Mouse (Mus musculus): ENCODE data around the gene Brpf3. TPM values are rescaled to one million over a fixed set of nuclear protein-coding genes. Genes with fewer than 3 reads are reported as not detected.
"Not testable (repeated sequence)": the region's sequence is repeated elsewhere in the genome, so short reads cannot be mapped to it uniquely, and the experiment has no call there.

The Brpf3 gene
- total RNA-seq, 2 experiments from 2014 or later: 44.2 to 54.7 TPM

DNA sequence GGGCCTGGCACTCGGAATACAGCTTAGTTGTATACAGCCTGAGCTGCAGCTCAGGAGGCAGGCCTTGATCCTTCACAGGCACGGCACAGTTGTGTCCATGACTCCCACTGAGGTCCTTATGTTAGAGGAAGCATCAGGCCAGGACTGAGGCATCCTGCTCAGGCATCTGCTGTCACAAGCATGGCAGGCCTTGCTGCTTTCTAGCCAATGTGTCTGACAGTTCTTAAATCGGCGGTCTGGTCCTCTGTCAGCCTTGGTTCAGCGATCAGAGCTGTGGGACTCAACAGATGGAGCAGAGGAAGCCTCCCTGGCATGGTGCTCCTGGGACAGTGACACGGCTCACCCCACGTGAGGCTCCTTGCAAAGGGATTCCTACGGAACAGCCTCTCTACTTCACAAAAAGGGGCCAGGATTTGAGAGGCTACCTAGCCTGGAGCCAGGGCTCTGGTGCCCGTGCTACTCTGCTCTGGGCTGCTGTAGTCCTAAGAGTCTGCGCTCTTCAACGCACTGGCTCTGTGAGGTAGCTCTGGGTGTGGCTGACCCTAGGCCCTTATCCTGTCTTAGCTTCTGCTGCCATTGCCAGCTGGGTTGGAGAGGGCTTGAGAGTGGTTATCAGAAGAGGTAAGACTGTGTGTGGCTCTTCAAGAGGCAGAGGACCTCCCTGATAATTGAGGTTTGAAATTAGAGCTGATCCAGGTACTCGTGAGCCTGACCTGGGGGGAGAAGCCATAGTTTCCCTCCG, 22.3 kb downstream of the Brpf3 start:
- intact Hi-C loops (cut with DNase I): no loop called here
- DNase-seq (ENCODE audit: low spot score in 2 of 2): no peak

DNA sequence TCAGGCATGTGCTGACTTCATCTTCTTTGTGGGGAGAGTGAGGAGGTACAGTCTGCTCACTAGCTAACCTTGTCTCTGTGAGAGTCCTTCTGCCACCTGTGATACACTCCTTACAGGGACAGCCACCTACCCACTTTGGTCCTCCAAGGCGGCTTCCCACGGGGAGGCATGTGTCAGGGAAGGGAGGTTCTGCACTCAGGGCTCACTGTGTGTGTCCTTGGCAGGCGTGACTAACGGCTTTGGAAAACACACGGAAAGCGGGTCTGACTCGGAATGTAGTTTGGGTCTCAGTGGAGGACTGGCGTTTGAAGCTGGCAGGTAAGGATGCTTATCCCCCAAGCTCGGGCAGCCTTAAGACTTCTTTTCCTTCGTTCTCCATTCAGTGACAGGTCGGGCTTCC, 22.9 kb downstream of the Brpf3 start:
- no peak for DNase-seq (ENCODE audit: low spot score in 2 of 2)
- intact Hi-C loops (cut with DNase I): no loop called here

DNA sequence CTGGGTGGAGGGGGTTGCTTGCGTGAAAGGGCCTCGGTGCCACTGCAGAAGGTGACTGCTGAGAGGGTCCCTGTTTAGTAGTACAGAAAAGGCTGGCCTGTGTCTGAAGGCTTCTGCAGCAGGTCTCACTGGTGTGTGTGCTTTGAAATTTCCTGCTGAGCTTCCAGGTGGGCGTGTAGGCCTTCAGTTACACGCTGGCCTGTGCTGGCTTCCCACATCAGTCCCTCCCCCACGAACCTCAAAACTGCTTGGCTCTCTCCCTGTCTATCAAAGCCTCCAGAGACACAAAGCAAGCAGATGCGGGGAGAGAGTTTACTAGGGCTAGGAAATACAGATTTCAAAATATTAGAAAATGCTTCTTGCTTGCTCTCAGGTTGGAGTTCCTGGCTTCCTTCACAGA, 24.0 kb downstream of the Brpf3 start:
- intact Hi-C loops (cut with DNase I): loop anchor here (5.0 kb wide), 1 partner anchor 52 kb away; no protein-coding TSS in a partner anchor

DNA sequence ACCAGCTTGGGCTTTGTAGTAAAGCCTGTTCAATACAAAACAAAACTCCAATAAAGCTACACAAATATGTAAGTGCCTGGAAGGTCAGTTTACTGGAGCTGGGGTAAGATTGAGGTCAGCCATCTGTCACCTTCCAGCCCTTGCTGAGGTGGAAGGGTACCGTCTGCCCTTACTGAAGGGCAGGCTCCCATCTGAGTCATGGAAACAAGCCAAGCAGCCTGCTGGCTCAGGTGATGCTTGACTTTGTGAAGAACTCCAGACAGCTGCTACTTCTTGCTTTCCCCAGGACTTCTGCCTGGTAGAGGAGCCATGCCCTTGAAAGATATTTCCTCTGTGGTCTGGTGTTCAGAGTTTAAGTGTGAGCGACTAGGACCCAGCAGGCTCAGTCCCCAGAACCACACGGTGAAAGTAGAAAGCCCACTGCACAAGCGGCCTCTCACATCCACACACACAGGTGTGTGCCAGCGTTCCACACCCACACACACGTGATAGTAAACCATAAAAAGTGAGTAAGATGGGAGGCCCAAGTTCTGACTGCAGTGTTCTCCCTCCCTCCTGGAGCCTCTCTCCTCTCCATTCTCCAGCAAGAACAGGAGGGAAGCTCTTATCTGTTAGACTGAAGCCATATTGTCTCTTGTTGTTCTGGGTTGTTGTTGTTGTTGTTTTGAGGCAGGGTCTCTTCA, 24.6 kb downstream of the Brpf3 start:
- DNase-seq (ENCODE audit: low spot score in 2 of 2): no peak
- intact Hi-C loops (cut with DNase I): loop anchor here (2.0 to 5.0 kb wide), 2 partner anchors 52 to 79 kb away; no protein-coding TSS in a partner anchor

More for the DNA sequence above, 24.0 kb downstream of the Brpf3 start:
- peak; percentile 48 to 62 for DNase-seq (ENCODE audit: low spot score in 2 of 2)

DNA sequence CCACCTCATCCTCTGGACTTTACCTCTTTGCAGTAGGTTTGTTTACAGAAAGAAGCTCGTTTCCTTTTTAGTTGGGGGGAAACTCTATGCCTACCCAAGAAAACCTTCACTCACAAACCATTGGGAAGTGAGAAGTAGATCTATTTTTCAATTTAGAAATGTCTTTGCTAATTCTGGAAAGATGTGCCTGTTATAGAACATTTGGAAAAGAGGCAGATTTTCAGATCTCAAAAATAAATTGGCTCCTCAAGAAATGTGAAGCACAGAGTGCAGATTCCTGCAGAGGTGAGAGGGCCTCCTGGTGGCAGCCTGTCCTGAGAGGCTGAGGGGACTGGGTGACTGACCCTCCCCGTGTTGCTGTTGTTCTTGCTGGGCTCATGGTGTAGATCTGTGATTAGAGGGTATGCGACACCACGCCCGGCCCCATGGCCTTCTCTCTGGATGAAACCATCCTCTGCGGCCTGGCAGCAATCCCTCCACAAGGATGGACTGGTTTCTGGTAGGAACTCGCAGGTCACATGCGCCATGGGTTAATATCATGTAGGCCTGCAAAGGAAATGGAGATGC, 26.9 kb downstream of the Brpf3 start:
- peak in 1 of 2 experiments; percentile 39 for DNase-seq (ENCODE audit: low spot score in 2 of 2)
- intact Hi-C loops (cut with DNase I): loop anchor here (2.0 to 5.0 kb wide), 2 partner anchors 50 to 77 kb away; no protein-coding TSS in a partner anchor

DNA sequence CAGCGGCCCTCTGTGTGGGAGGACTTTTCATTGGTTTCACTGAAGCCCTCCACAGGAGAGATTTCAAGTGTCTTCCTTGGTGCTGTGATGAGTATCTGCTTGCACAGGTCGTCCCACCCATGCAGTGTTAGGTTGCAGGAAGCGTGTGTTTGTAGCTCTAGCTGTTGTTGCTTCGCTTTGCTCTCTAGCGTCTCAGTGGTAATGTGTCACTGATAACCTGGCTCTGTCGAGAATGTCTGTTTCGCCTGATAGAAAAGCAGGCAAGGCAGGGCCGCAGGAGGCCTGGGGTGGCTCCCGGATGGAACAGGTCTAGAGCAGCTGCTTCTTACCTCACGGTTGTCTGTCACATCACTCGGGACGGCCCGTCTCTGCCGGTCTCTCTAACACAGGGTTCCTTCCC, 28.2 kb downstream of the Brpf3 start:
- intact Hi-C loops (cut with DNase I): loop anchor here (5.0 kb wide), 1 partner anchor 48 kb away; no protein-coding TSS in a partner anchor
- no peak for DNase-seq (ENCODE audit: low spot score in 2 of 2)

DNA sequence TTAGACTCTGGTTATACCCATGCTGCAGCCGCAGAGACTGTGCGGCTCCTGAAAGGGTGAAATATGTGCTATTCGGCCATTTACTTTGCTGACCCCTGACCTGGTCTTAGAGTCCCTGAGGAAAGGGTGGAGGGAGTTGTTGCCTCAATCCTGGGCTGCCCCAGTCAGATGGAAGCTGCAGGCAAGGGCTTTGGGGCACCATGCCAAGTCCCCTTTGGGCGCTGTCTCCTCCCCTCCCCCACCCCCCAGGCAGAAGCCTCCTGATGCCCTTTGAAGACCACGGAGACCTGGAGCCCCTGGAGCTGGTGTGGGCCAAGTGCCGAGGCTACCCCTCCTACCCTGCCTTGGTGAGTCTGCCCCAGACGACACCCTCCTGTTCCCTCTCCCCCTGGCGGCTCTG, 30.2 kb downstream of the Brpf3 start:
- intact Hi-C loops (cut with DNase I): no loop called here
- no peak for DNase-seq (ENCODE audit: low spot score in 2 of 2)

DNA sequence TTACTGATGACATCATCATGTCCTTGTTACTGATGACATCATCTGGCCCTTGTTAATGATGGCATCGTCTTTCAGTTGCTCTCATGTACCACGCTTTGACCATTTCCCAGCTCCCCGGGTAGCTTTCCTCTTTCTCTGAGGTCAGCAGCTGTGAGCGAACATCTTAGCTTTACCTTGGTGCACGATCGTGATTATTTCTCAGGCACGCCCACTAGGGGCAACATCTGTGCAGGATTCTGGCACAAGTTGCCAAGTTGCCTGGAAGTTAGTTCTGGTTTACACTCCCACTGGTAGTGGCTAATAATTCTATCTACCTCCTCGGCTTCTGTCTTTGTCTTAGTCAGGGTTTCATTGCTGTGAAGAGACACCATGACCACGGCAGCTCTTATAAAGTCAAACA, 31.1 kb downstream of the Brpf3 start:
- intact Hi-C loops (cut with DNase I): no loop called here

DNA sequence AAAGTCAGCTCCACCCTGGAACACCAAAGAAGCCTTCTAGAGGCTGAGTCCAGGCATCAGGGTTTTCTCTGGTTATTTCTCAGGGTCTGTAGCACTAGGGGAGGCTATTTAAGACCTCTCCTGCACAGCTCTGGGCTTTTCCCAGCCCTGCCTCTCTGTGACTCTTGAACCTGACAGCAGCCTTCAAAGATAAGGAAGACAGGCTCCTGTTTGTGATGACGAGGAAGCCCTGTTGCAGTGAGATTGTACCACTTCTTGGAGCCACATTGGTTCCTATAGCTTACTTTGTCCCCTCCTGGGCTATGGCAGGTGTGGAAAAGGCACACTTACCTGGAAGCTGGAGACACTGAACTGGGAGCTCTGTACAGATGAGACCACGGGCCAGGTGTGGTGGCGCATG, 32.0 kb downstream of the Brpf3 start:
- no peak for DNase-seq (ENCODE audit: low spot score in 2 of 2)
- intact Hi-C loops (cut with DNase I): no loop called here

More for the DNA sequence above, 31.1 kb downstream of the Brpf3 start:
- DNase-seq (ENCODE audit: low spot score in 2 of 2): no peak

DNA sequence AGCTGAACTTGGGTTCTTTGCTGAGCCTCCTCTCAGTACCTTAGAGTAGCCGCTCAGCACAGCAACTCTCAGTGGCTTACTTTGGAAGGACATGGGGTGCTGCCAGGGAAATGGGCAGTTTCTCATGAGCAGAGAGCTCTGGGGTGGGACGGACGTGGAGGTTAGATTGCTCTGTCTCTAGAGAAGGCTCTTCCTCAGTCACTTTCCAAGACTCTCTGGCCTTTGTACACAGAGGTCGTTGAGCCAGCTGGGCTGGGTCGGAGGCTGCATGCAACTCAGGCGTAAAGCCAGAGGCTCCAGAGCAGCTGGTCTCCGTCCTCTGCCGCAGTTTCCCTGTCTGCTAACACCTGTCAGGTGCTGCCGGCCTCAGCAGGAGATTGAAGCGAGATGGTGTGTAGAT, 33.8 kb downstream of the Brpf3 start:
- intact Hi-C loops (cut with DNase I): no loop called here
- no peak for DNase-seq (ENCODE audit: low spot score in 2 of 2)

DNA sequence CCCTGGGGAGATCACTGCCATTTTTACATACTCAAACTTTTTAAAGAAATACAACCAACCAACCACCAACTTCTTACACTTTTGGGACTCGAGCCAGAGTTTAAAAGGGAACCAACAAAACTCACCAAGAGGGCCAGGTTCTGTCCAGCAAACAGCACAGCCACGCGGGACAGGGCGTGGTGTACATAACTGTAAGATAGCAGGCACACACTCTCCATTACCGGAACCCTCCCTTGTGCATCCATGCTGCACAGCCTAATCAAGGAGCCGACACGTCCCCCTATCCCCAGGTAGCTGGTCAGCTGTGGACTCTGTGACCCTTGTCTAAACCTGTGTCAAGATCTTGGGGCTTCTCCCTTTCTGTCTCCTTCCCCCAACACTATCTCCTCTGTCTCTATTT, 37.0 kb downstream of the Brpf3 start:
- intact Hi-C loops (cut with DNase I): no loop called here

DNA sequence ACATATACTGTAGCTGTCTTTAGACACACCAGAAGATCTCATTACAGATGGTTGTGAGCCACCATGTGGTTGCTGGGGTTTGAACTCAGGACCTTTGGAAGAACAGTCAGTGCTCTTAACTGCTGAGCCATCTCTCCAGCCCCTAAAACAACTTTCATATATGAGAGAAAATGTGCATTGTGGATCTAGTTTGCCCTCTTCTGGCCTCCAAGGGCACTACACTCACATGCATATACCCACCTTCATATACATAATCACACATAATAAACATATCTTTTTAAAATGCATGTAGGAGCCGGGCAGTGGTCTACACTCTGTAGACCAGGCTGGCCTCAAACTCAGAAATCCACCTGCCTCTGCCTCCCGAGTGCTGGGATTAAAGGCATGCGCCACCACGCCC, 41.1 kb downstream of the Brpf3 start:
- intact Hi-C loops (cut with DNase I); DNase-seq (ENCODE audit: low spot score in 2 of 2): not testable (repeated sequence)

More for the DNA sequence above, 37.0 kb downstream of the Brpf3 start:
- no peak for DNase-seq (ENCODE audit: low spot score in 2 of 2)

DNA sequence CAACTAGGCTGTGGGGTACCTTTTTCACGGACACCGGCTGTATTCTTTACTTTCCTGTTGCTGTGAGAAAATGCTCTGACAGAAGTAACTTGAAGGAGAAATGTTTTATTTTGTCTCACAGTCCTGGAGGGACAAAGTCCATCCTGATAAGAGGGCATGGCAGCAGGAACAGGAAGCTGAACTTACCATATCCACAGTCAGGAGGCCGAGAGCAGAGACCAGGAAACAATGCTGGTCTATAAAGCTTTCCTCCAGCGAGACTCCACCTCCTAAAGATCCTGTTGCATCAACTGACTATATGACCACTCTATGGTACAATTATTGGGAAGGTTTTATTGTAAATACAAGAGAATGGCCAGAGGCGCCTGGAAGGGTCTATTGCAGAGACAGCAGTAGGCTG, 42.8 kb downstream of the Brpf3 start:
- intact Hi-C loops (cut with DNase I): no loop called here
- DNase-seq (ENCODE audit: low spot score in 2 of 2): no peak

DNA sequence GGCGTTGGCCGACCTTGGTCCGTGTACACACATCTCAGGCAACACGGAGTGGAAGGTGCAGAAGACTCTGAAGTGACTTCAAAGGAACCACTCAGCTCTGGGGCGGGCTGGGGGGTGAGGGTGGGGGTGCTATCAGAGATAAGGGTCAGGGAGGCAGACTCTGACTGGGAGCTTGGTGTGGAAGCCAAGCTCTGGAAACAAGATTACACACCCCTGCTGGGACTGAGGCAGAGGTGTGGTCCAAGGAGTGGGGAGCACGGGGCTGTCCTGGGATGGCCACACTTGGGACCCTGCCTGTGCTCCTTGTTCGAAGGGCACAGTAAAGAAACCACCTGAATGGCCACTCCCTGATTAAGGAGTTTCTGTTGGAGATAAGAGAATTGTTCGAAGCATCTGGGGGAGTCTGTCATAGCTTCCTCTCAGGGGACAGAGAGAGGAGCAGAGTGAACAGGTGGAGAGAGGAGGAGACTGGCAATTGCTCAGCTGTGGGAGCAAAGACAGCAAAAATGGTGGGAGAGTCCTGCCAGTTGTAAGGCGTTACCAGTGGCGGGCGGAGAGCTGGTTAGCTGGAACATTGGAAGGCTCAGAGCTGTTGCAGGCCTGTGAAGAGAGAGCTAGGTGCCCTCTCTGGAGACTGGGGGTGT, 46.2 kb downstream of the Brpf3 start:
- intact Hi-C loops (cut with DNase I): no loop called here
- peak in 1 of 2 experiments; percentile 36 for DNase-seq (ENCODE audit: low spot score in 2 of 2)

DNA sequence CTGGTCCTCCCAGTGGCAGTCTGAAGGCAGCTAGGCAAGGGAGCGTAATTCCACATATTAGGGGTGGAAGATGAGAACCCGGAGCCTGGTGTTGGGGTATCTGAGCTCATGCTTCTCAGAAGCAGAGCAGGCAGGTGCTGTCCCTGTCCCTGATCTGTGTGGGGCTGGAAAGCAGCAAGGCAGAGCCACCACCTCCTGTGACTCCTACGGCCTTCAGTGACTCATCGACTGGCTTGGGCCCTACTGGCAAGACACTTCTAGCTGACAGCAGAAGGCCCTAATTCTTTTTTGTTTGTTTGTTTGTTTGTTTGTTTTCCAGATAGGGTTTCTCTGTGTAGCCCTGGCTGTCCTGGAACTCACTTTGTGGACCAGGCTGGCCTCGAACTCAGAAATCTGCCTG, 49.6 kb downstream of the Brpf3 start:
- DNase-seq (ENCODE audit: low spot score in 2 of 2): no peak
- intact Hi-C loops (cut with DNase I): no loop called here

DNA sequence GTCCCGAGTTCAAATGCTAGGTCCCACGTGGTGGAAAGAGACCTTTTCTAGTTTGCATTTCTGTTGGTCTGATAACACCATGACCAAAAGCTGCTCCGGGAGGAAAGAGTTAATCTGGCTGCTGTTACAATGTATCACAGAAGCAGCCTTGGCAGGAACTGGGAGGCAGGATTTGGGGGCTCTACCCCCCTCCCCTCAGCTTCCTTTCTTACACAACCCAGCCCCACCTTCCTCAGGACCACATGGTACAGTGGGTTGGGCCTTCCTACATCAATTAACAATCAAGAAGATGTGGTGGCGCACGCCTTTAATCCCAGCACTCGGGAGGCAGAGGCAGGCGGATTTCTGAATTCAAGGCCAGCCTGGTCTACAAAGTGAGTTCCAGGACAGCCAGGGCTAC, 53.5 kb downstream of the Brpf3 start:
- DNase-seq (ENCODE audit: low spot score in 2 of 2): no peak
- intact Hi-C loops (cut with DNase I): no loop called here

DNA sequence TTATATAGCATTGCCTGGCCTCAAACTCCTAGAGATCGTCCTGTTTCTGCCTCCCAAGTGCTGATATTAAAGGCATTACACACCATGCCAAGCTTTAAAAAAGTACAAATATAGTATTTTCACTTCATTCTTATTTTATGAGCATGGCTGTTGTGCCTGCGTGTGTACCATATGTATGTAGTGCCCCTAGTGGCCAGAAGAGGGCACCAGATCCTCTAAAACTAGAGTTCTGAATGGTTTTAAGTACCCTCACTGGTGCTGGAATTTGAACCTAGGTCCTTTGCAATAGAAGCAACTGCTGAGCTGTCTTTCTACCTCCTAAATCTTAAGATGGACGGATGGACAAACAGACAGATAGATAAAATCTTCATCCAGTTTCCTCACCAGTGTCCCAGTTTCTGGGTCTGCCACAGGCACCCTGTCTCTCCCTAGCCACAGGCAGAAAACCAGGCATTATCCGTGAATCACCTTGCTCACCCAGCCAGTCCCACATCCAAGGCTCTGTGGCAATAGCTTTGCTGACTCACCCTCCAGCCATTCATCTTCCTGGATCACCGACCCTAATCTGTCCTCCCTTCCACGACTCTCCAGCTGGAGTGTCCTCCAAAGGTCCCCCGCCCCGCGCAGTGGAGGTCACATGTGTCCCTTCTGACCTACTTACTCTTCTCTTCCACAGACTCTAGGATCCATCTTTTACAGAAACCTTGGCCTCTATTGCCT, 54.4 kb downstream of the Brpf3 start:
- no peak for DNase-seq (ENCODE audit: low spot score in 2 of 2)
- intact Hi-C loops (cut with DNase I): no loop called here

DNA sequence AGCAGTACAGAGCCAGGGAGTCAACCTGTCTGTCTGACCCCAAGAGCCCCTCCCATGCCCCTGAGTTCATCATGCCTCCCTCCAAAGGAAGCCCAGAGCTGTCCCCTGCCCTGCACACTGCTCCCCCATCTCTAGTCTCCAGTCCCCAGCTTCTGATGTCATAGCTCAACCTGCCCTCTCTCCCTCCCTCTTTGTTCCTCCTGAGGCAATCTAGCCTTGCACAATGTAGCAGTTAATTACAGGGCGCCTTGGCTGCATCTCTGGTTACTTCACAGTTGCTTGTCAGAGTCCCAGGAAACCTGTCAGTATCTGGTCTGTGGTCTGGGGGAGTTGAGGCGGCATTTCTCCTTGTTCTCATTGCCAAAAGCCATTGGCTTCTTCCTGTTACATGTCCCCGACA, 55.1 kb downstream of the Brpf3 start:
- DNase-seq (ENCODE audit: low spot score in 2 of 2): no peak
- intact Hi-C loops (cut with DNase I): no loop called here

DNA sequence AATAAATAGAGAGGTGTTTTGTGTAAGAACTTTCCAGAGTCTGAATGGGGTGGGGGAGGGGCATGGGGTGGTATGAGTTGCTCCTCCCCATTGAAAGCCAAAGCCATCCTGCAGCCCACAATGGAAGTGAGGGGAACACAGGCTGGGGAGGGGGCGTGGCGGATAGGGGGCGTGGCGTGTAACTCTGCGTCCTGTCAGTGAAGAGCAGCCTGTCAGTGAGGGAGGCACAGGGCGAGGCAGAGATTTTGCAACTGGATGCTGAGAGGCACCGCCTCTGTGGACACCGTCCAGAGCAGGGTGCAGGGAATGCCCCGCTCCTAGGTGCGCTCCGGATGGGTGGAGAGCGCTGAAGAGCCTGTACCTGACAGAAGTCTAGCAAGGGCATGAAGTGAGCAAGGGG, 57.3 kb downstream of the Brpf3 start, which contains the start of gene Pnpla1:
Pnpla1 (plus strand) TSS at position 207 of the 400 bp plus-strand sequence.
- DNase-seq (ENCODE audit: low spot score in 2 of 2): no peak
- intact Hi-C loops (cut with DNase I): no loop called here

Measured in left cerebral cortex, postnatal 36 days (tissue).